Mouse (Mus musculus) B cell, adult 2 months (primary cell): Measurements from ENCODE around the gene Mthfd2.
"Not testable (repeated sequence)": the region's sequence is repeated elsewhere in the genome, so short reads cannot be mapped to it uniquely, and the experiment has no call there.

Experiments used
- DNase-seq, 2 experiments: peaks; one replicate each; pipeline ENCODE4 v3.0.0; 2022

The Mthfd2 gene

DNA sequence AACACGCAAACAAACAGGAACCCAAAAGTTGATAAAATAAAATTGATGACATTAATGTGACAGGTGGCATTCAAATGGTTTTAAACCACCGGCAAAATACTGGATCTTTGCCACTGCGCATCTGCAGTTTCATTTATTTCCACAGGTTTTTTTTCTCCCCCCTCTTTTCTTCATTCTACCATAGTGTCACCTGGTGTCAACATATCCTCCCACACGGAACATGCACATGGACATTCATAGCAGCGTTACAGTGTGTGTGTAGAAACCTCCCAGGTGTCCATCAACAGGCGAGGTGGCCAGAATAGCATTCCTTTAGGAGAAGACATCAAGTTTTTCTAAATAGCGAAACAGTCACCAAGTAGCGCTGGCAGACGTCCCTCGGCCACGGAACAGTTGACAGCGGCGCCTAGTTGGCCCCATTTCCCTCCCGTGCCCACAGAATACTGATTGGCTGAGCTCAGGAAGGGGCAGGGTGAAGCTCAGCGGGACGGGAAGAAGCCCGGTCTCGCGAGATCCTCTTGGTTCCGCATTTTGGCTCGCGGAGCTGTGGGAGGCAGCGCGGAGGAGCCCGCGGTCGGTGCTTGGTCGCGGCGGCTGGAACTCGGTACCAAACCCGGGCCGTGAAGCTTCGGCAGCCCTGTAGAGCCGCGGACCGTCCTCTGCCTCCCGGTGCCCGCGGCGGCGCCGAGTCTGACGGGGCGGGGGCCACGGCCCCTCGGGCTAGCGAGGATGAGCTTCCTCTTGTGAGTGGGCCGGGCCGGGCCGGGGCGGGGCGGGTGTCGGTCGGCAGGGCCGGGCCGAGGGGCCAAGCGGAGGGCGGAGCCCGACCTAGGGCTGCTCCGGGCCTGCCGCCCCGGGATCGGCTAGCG lies at the start of gene Mthfd2, which contains the start of gene Mob1a:
Gene Mthfd2 (minus strand): TSS at position 384 of the 869 bp plus-strand sequence.
Gene Mob1a (plus strand): TSS at position 492 of the 869 bp plus-strand sequence.
- DNase-seq = peak; percentile 94 to 95

DNA sequence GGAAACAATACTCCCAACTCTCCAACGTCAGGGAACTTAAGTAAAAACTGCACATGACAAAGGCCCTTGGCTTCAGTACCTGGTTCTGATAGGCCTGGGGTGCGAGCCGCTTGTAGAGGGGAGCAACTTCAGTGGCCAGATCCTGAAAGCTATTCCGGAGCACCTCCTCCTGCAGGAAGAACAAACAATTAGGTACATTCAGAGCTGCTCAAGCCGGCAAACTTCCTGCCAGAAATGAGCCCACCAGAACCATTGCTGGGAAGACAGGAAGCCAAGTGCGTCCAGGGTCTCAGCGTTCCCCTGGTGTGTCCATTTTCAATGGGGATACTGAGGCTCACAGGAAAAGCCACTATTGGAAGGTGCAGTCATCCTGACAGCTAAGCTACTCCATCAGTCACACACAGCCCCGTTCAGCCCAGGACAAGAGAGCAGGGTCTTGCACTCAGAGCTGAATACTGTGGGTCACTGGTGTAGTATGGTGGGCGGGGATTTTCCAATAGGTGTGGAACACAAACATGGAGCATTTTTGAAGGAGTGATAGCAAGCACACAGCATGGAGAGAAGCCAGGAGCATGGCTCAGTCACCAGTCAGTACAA lies 48.1 kb upstream of the Mthfd2 start:
- DNase-seq = no peak

DNA sequence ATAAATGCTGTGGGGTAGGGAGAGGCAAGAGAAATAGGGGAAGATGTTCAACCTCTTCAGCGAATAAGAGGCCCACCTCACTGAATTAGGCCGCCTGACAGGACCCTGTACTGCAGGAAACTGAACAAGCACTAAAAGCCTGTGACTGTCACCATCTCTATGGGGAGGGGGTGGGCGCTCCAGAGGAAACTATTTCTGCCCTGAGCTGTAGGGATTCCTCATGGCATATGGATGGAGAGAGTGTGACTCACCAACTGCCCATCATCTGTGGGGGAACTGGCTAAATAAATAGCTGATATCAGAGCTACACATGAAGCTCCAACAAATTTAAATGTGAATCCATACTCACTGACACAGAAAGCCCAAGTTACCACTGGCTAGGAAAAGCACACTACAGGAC lies 45.6 kb upstream of the Mthfd2 start:
- DNase-seq = no peak

DNA sequence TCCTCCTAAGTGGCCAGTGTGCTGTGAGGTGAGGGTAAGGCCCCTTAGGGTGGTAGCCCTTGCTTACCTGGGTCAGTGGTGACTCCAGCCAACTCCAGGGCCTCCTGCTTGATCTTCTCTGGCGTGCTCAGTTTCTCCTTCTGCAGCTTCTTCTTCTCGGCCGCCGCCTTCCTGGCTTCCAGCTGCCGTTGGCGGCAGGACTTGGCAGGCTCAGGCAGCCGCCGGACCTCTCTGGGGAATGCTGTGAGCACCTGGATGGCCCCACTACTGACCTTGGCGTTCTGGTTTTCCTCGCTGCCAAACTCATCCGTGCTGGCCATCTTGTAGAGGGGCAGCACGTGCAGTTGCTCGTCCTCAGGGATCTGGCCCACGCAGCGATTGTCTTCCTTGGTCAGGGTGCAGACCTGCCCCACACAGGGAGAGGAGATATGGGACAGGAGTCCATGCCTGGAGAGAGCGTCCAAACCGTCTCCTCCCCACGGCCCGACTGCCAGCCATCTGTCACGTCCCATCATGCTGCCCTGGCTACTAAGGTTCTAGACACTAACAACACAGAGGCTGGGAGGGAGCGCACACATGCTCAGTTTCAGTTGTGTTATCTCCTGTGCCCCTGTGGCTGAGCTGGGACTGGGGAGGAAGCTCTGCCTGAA lies 44.7 kb upstream of the Mthfd2 start:
- no peak for DNase-seq

DNA sequence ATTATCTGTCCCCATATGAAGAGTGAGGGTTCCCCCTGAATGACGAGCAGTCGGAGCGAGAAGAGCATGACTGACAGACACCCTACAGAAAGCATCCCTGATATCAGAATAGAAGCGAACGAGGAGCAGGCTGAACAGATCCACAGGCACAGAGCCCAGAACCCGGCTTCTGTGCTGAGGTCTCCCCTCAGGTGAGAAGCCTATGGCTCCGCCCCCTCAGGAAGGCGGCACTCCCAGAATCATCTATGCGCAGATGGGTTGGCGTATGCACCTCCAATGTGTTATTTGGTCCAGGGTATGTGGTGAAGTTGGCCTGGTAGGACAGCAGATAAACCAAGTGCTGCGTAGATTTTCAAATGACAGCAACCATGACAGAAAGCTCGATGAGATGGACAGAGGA lies 37.4 kb upstream of the Mthfd2 start:
- no peak for DNase-seq

GRCm38 (mm10) chr6:83361523-83362248 lies 36.0 kb upstream of the Mthfd2 start:
- no peak for DNase-seq

DNA sequence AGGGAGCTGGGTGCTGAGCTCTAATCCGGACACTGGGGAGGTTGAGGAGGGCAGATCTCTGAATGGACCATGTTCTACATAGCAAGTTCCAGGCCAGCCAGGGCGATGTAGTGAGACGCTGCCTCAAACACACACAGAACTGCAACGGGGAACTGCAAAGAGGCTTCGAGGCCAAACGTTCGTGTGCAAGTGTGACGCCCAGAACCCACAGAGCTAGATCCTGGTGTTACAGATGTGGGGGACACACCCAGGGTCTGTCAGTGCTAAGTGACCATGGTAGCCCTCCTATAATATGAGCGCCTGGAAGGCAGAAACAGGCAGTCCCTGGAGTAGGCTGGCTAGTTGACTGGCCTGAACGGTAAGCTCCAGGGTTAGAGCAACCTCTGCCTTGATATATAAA lies 31.7 kb upstream of the Mthfd2 start:
- DNase-seq = no peak

GRCm38 (mm10) chr6:83356569-83357138 lies 30.9 kb upstream of the Mthfd2 start:
- peak; percentile 91 for DNase-seq

DNA sequence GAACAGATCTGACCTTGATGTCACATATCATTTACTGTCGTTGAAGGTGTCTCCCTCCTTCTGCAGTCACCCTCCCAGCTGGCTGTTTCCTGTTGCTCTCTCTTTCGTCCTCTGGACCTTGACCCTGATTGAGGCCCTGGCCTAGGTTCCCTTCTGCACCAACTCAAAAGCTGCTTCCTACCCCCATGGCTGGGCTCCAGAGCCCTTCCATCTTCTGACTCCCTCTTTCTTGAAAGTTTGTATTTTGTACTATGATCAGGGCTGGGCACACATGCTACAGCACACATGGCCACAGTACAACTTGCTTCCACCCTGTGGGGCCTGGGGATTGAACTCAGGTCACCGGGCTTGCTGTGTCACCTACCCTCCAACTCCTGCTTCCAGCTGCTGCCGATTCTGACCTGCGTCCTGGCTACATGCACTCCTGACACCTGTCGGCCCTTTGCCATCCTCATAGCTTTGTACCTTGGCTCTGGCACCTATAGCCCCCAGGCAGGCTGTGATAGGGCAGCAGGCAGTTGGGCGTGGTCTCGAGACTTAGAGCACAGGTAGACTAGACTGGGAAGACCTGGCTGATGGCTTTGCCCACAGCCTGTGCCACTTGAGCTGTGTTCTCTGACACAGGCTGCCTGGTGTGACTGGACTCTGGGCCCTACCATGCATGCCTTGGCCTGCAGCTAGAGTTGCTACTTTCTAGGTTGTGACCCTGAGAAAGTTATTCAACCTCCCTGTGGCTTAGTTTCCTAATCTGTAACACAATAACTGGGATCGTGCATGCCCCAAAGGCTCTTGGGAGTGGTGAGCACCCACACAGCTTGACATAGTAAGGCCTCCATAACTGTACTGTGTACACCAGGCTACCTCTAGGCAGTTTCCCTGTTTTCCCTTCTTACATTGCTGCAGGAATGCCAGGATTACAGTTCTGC lies 29.4 kb upstream of the Mthfd2 start:
- no peak for DNase-seq

- no peak for DNase-seq
Measured at GRCm38 (mm10) chr6:83352666-83353410, 27.1 kb upstream of the Mthfd2 start.

- no peak for DNase-seq
Measured at GRCm38 (mm10) chr6:83351490-83352160, 25.9 kb upstream of the Mthfd2 start.

DNA sequence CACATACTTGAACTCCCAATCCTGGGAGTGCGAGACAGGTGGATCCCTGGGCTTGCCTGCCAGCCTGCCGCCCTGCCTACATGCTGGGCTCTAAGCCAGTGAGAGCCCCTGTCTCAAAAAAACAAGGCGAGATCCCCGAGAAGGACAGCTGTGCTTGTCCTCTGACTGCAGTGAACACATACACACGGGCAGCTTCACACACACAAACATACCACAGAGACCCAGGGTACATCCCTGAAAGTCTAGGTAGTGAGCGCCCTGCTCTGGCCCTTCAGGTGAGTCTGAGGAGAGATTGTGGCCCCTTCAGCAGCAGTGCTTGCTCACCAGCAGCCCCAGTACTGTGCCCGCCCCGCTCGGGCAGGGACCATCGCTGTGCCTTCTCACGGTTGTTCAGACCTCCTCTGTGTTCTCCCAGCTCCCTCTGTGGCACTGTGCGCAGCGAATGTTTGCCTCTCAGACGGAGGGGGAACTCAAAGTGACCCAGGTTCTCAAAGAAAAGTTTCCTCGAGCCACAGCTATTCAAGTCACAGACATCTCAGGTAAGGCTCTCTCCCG lies 25.2 kb upstream of the Mthfd2 start:
- no peak for DNase-seq

GRCm38 (mm10) chr6:83350172-83350571 lies 24.5 kb upstream of the Mthfd2 start:
- no peak for DNase-seq

DNA sequence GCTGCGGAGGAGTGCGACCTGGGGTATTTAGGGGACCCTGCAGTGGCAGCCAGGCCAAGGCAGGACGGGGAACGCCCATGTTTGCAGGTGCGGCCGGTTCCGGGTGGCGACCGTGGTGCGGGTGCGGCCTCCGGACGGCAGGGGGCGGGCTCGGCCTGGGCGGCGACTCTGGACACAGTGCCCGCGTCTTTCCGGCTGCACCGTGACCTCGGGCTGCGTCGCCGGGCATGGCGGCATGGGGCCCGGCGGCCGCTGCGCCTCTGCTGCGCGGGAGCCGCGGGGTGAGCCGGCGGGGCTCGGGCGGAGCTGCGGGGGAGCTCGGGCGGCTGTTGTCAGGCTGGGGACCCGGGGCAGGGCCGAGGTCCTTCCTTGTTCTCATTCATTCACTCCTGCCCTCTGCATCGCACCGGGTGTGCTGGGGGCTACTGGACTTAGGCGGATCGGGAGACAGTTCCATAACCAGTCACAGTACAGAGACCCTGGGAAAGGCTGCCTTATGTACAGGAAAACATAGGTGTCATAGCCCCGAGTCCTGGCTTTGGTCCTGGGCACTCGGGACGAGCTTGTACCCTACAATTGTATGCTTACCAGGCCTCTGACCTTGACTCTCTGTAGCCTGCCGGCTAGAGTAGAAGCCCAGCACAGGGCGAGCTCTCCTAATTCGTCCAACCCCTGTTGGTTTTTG lies 23.7 kb upstream of the Mthfd2 start:
- peak; percentile 98 for DNase-seq

- no peak for DNase-seq
Measured at GRCm38 (mm10) chr6:83348873-83349272, 23.2 kb upstream of the Mthfd2 start, which contains the start of gene Bola3. Gene Bola3 (plus strand): TSS chr6:83349147.

DNA sequence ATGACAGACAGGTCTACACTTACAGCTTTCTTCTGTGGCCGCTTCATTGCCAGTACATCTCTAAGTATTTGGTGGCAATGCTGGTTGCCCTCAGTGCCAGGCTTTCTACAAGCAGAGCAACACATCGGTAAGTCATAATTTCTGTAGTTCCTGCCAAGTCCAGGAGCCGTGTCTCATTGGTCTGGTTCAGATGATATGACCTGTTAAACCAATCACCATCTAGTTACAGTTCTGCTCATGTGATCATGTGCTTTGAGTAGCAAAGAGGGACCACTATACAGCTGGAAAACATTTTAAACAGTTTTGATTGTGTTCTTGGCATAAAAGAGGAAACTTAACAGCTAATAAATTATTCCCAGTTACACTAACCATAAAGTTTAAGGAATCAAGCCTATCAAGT lies 22.2 kb upstream of the Mthfd2 start:
- no peak for DNase-seq

DNA sequence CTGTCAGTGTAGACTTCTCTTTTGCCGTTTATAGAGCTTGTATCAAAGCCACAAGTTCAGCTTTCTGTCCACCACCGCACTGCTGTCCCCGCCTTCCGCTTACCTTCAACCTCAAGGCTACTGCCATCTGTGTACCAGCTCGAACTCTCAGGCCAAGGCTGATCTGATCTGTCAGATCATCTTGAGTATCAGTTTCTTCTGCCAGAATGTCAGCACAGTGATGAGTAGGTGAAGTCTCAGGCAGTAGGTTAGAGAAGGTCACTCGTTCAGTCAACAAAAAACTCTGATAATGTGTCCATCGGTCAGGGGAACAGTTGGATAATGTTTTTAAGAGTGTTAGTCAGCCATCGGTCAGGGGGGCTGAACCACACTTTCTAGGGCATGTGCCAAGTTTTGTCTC lies 19.6 kb upstream of the Mthfd2 start:
- DNase-seq = not testable (repeated sequence)

DNA sequence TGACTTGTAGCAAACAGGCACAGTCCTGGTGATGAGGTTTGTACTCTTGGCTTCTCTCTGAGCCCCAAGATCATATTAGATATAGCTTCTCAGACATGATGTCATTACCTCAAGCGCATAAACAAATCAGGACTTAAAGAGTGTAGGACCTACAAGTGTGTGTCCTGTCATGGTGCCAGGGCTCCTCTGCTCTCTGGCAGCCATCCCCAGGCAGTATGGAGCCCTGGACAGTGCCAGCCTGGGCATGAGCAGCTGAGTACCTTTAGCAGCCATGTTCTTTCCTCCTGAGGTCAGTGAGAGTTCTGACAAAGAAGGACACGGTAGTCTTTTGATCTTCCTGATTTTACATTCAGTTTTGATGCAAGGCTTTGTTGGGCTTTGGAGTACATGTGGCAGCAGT lies 17.2 kb upstream of the Mthfd2 start:
- DNase-seq = no peak

- no peak for DNase-seq
Measured at GRCm38 (mm10) chr6:83341387-83341786, 15.7 kb upstream of the Mthfd2 start.
